Mouse (Mus musculus) olfactory bulb, adult 2 months (tissue): Measurements from ENCODE around the gene Sox5.

Source experiments
- CTCF ChIP-seq: fragments of 200-500 bp; IDR thresholded peaks from 2 replicates; pipeline ENCODE4 v1.5.1; 2012; ENCODE audit warnings: low read depth, mild to moderate bottlenecking, low read length, moderate library complexity; ENCODE audit not compliant: insufficient read depth
- POLR2A ChIP-seq: fragments of 200-500 bp; IDR thresholded peaks from 2 replicates; pipeline ENCODE4 v1.6.1; 2012; ENCODE audit warnings: mild to moderate bottlenecking, low read depth, low read length, moderate library complexity; ENCODE audit not compliant: insufficient read depth

GRCm38 (mm10) chr6:143785685-143786084 lies 996.1 kb downstream of the Sox5 start:
- TF ChIP-seq POLR2A (no peak), CTCF (no peak)
